Mouse (Mus musculus): ENCODE results near the gene Akap2. TPM values are rescaled to one million over a fixed set of nuclear protein-coding genes. Genes with fewer than 3 reads are reported as not detected.
A peak's percentile ranks its signal among the peaks of the same experiment; 100 is the strongest.

The Akap2 gene
- polyA plus RNA-seq, 1 experiment from 2014 or later, result 11.4 TPM

DNA sequence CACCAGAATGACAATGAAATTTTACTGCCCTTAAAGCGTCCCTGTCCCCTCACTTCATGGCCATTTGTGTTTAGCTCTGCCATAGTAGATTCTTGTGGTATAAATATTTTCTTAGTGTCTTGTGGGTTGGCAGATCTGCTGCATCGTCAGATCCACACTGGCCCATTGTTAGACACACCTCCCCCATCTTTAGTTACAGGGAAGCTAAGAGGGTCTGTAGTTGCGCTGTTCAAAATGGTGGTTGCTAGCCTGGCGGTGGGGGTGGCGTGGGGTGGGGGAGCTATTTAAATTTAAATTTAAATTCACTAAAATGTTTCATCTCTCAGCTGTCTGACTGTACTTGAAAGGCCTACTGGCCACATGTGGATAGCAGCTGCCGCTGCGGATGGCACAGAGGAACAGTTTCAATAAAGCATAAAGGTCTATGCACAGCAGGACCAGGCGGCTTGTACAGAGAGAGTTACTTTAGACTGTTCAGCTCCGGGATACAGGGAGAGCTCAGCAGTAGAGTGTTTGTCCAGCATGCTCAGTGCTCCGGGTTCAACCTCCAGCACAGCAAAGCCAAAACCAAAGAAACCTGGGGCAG, 174.6 kb downstream of the Akap2 start:
- DNase-seq (ENCODE audit: low spot score) (no peak), ATAC-seq (ENCODE audit: low FRiP score, low TSS enrichment) (no peak)
- no peaks in the 10 kb centered on the region for H3K27me3 ChIP-seq (ENCODE audit: control insufficient read depth, insufficient read depth, low read length)
- H3K4me3 ChIP-seq (ENCODE audit: low read depth, low read length), result no peak overlapping the region
- no peak overlapping the region for H3K9ac ChIP-seq (ENCODE audit: low read length)
- H3K4me1 ChIP-seq (replicated peaks; ENCODE audit: control insufficient read depth, insufficient read depth), result peaks cover 2% of the 10 kb centered on the region; the same call in 1 of the 2 replicates
- TF ChIP-seq CTCF (IDR thresholded peaks at IDR 0.05; ENCODE audit: low read depth) (no peak), EP300 (optimal IDR thresholded peaks at IDR 0.05) (no peak)
- no peak overlapping the region for H3K4me2 ChIP-seq (replicated peaks; ENCODE audit: low read depth)
- no peaks in the 10 kb centered on the region for H3K9me3 ChIP-seq (ENCODE audit: control insufficient read depth, low read length)
- 86% methylated on average over 10 of the region's 10 CpGs for WGBS
- peaks cover 3% of the 10 kb centered on the region; the same call in 1 of the 2 replicates for H3K36me3 ChIP-seq (ENCODE audit: control insufficient read depth, insufficient read depth, low read length)
- H3K27ac ChIP-seq (replicated peaks), result no peak overlapping the region

DNA sequence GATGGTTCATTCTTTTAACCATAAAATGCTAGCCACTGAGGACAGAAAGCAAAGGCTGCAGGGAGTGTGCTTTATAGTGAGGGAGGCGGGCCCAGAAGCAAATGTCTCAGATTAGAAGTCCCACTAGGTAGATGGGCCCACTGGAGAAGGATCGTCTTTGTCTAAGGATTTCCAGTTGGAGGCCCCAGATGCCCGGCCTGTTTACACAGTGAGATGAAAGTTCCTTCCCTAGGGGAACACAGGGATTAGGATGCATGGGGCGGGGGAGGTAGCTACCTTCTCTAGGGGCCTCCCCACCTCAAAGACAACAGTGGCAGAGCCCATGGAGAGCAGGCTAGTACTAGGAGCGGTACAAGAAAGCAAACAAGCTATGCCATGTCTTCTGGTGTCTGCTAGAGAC, 177.7 kb downstream of the Akap2 start:
- TF ChIP-seq EP300 (optimal IDR thresholded peaks at IDR 0.05) (no peak), CTCF (IDR thresholded peaks at IDR 0.05; ENCODE audit: low read depth) (no peak)
- Histone ChIP-seq H3K4me3 (ENCODE audit: low read depth, low read length) (no peak overlapping the region), H3K4me1 (replicated peaks; ENCODE audit: control insufficient read depth, insufficient read depth) (peaks cover 2% of the 10 kb centered on the region; the same call in 1 of the 2 replicates), H3K27ac (replicated peaks) (peak overlapping the region; percentile 24; the same call in 1 of the 2 replicates), H3K9ac (ENCODE audit: low read length) (no peak overlapping the region), H3K4me2 (replicated peaks; ENCODE audit: low read depth) (no peak overlapping the region), H3K27me3 (ENCODE audit: control insufficient read depth, insufficient read depth, low read length) (no peaks in the 10 kb centered on the region), H3K9me3 (ENCODE audit: control insufficient read depth, low read length) (no peaks in the 10 kb centered on the region), H3K36me3 (ENCODE audit: control insufficient read depth, insufficient read depth, low read length) (peaks cover 3% of the 10 kb centered on the region; the same call in 1 of the 2 replicates)
- ATAC-seq (ENCODE audit: low FRiP score, low TSS enrichment) (no peak), DNase-seq (ENCODE audit: low spot score) (no peak)
- WGBS, result 50% methylated on average over 5 of the region's 5 CpGs

GRCm38 (mm10) chr4:57895902-57896301, 178.4 kb downstream of the Akap2 start:
- Histone ChIP-seq H3K9me3 (ENCODE audit: control insufficient read depth, low read length) (no peaks in the 10 kb centered on the region), H3K4me1 (replicated peaks; ENCODE audit: control insufficient read depth, insufficient read depth) (peaks cover 2% of the 10 kb centered on the region; the same call in 1 of the 2 replicates), H3K36me3 (ENCODE audit: control insufficient read depth, insufficient read depth, low read length) (peaks cover 3% of the 10 kb centered on the region; the same call in 1 of the 2 replicates), H3K9ac (ENCODE audit: low read length) (no peak overlapping the region), H3K4me3 (ENCODE audit: low read depth, low read length) (no peak overlapping the region), H3K27ac (replicated peaks) (no peak overlapping the region), H3K27me3 (ENCODE audit: control insufficient read depth, insufficient read depth, low read length) (no peaks in the 10 kb centered on the region), H3K4me2 (replicated peaks; ENCODE audit: low read depth) (no peak overlapping the region)
- ATAC-seq (ENCODE audit: low FRiP score, low TSS enrichment) (no peak), DNase-seq (ENCODE audit: low spot score) (no peak)
- TF ChIP-seq CTCF (IDR thresholded peaks at IDR 0.05; ENCODE audit: low read depth), result no peak
- no peak for TF ChIP-seq EP300 (optimal IDR thresholded peaks at IDR 0.05)
- 33% methylated on average over 6 of the region's 6 CpGs for WGBS

GRCm38 (mm10) chr4:57896631-57897030, 179.2 kb downstream of the Akap2 start:
- Histone ChIP-seq H3K4me2 (replicated peaks; ENCODE audit: low read depth) (no peak overlapping the region), H3K27me3 (ENCODE audit: control insufficient read depth, insufficient read depth, low read length) (no peaks in the 10 kb centered on the region), H3K27ac (replicated peaks) (no peak overlapping the region), H3K4me1 (replicated peaks; ENCODE audit: control insufficient read depth, insufficient read depth) (peaks cover 2% of the 10 kb centered on the region; the same call in 1 of the 2 replicates), H3K36me3 (ENCODE audit: control insufficient read depth, insufficient read depth, low read length) (peaks cover 3% of the 10 kb centered on the region; the same call in 1 of the 2 replicates), H3K9ac (ENCODE audit: low read length) (no peak overlapping the region), H3K9me3 (ENCODE audit: control insufficient read depth, low read length) (no peaks in the 10 kb centered on the region), H3K4me3 (ENCODE audit: low read depth, low read length) (no peak overlapping the region)
- DNase-seq (ENCODE audit: low spot score) (no peak), ATAC-seq (ENCODE audit: low FRiP score, low TSS enrichment) (no peak)
- no peak for TF ChIP-seq CTCF (IDR thresholded peaks at IDR 0.05; ENCODE audit: low read depth)
- no peak for TF ChIP-seq EP300 (optimal IDR thresholded peaks at IDR 0.05)
- 83% methylated on average over 3 of the region's 3 CpGs for WGBS

GRCm38 (mm10) chr4:57901210-57901609, 183.8 kb downstream of the Akap2 start:
- ATAC-seq (ENCODE audit: low FRiP score, low TSS enrichment) (no peak; the same call in 1 of the 2 replicates), DNase-seq (ENCODE audit: low spot score) (peak; percentile 54)
- Histone ChIP-seq H3K4me1 (replicated peaks; ENCODE audit: control insufficient read depth, insufficient read depth) (0 out of 2 replicates have a peak, but pooled peaks cover 2% of the 10 kb centered on the region), H3K9me3 (ENCODE audit: control insufficient read depth, low read length) (no peaks in the 10 kb centered on the region), H3K27ac (replicated peaks) (no peak overlapping the region), H3K4me2 (replicated peaks; ENCODE audit: low read depth) (no peak overlapping the region), H3K4me3 (ENCODE audit: low read depth, low read length) (no peak overlapping the region), H3K9ac (ENCODE audit: low read length) (no peak overlapping the region), H3K27me3 (ENCODE audit: control insufficient read depth, insufficient read depth, low read length) (no peaks in the 10 kb centered on the region), H3K36me3 (ENCODE audit: control insufficient read depth, insufficient read depth, low read length) (no peaks in the 10 kb centered on the region)
- WGBS, result 21% methylated on average over 4 of the region's 4 CpGs
- TF ChIP-seq CTCF (IDR thresholded peaks at IDR 0.05; ENCODE audit: low read depth), result peak; percentile 91
- no peak for TF ChIP-seq EP300 (optimal IDR thresholded peaks at IDR 0.05)

DNA sequence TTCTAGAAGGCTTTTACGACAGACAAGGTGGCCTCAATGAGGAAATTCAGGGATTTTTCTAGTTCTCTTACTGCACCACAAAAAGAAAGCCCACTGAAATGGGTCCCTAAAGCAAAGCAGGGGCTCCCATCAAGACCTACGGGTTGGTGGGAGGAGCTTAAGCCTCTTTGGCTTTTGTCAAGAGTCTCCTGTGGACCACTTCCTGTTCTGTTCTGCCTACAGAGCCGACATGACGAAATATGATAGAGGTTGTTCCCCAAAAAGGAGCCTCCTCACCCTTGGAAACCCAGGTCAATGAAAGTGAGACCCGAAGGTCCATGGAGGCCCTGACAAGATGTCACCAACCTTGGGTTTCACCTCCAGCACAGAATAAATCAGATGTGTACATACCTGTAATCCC, 185.2 kb downstream of the Akap2 start:
- Histone ChIP-seq H3K27me3 (ENCODE audit: control insufficient read depth, insufficient read depth, low read length) (no peaks in the 10 kb centered on the region), H3K9me3 (ENCODE audit: control insufficient read depth, low read length) (no peaks in the 10 kb centered on the region), H3K27ac (replicated peaks) (no peak overlapping the region), H3K36me3 (ENCODE audit: control insufficient read depth, insufficient read depth, low read length) (no peaks in the 10 kb centered on the region), H3K4me3 (ENCODE audit: low read depth, low read length) (no peak overlapping the region), H3K4me2 (replicated peaks; ENCODE audit: low read depth) (no peak overlapping the region), H3K4me1 (replicated peaks; ENCODE audit: control insufficient read depth, insufficient read depth) (0 out of 2 replicates have a peak, but pooled peaks cover 2% of the 10 kb centered on the region), H3K9ac (ENCODE audit: low read length) (no peak overlapping the region)
- no peak for ATAC-seq (ENCODE audit: low FRiP score, low TSS enrichment)
- no peak for TF ChIP-seq EP300 (optimal IDR thresholded peaks at IDR 0.05)
- no peak for TF ChIP-seq CTCF (IDR thresholded peaks at IDR 0.05; ENCODE audit: low read depth)
- no peak for DNase-seq (ENCODE audit: low spot score)
- WGBS, result 81% methylated on average over 5 of the region's 5 CpGs

Data from stomach, postnatal 0 days (tissue).